ENCODE assay signal across 21 mouse cellular contexts in genomic region chr19:6629911-6630612, GRCm38 (mm10).
DNase-seq lines count a peak whose midpoint lies in the region; ATAC-seq and TF ChIP-seq lines count a peak whose summit lies in the region.
"Had no signal": no experiment of that assay in that cellular context is flagged by ENCODE, and none has a peak within 500 bp of the region (broad histone marks: within the 10 kb centered on the region; RNA-seq: fewer than 3 reads in every experiment).

No protein-coding gene starts in this region.

- no peak overlapping the region for H3K9ac ChIP-seq in kidney, embryonic 16.5 days (replicated peaks; ENCODE audit: low read length)
- no peak overlapping the region for H3K9ac ChIP-seq in kidney, postnatal 0 days (ENCODE audit: low read depth, low read length)
- no peak overlapping the region for H3K9ac ChIP-seq in midbrain, embryonic 14.5 days (replicated peaks; ENCODE audit: low read length)
- H3K9ac ChIP-seq: embryonic facial prominence, embryonic 12.5 days; forebrain, embryonic 12.5 days; heart, embryonic 15.5 days; hindbrain, embryonic 14.5 days; limb, embryonic 12.5 days; liver, postnatal 0 days had no signal

- 87% methylated on average over 9 of the region's 9 CpGs for WGBS in kidney, embryonic 16.5 days
- 85% methylated on average over 9 of the region's 9 CpGs for WGBS in kidney, postnatal 0 days
- 52% methylated on average over 9 of the region's 9 CpGs for WGBS in large intestine, adult 2 months
- WGBS in midbrain, embryonic 14.5 days: 86% methylated on average over 9 of the region's 9 CpGs

- H3K9me3 ChIP-seq in kidney, embryonic 16.5 days (ENCODE audit: low read length): no peaks in the 10 kb centered on the region
- H3K9me3 ChIP-seq in kidney, postnatal 0 days (replicated peaks; ENCODE audit: low read length): no peaks in the 10 kb centered on the region
- no peaks in the 10 kb centered on the region for H3K9me3 ChIP-seq in midbrain, embryonic 14.5 days (ENCODE audit: control insufficient read depth, low read length)
- H3K9me3 ChIP-seq: embryonic facial prominence, embryonic 12.5 days; forebrain, embryonic 12.5 days; heart, embryonic 15.5 days; limb, embryonic 12.5 days had no signal

- H3K4me1 ChIP-seq in kidney, embryonic 16.5 days (ENCODE audit: insufficient read depth, low read length): 0 out of 2 replicates have a peak, but pooled peaks cover 5% of the 10 kb centered on the region
- H3K4me1 ChIP-seq in kidney, postnatal 0 days (replicated peaks; ENCODE audit: insufficient read depth, low read length): no peaks in the 10 kb centered on the region
- no peaks in the 10 kb centered on the region for H3K4me1 ChIP-seq in midbrain, embryonic 14.5 days (ENCODE audit: control insufficient read depth, insufficient read depth, low read length)
- H3K4me1 ChIP-seq: embryonic facial prominence, embryonic 12.5 days; heart, embryonic 15.5 days had no signal

- no peaks in the 10 kb centered on the region for H3K36me3 ChIP-seq in kidney, embryonic 16.5 days (ENCODE audit: insufficient read depth, low read length)
- no peaks in the 10 kb centered on the region for H3K36me3 ChIP-seq in kidney, postnatal 0 days (ENCODE audit: insufficient read depth, low read length)
- no peaks in the 10 kb centered on the region for H3K36me3 ChIP-seq in midbrain, embryonic 14.5 days (ENCODE audit: control insufficient read depth, insufficient read depth, low read length)
- H3K36me3 ChIP-seq: embryonic facial prominence, embryonic 12.5 days; forebrain, embryonic 12.5 days; heart, embryonic 15.5 days; limb, embryonic 12.5 days had no signal

- no peak for ATAC-seq in kidney, embryonic 16.5 days (ENCODE audit: low FRiP score, low TSS enrichment)
- peak; percentile 79 for ATAC-seq in kidney, postnatal 0 days (replicated peaks; ENCODE audit: low FRiP score, low read depth)
- no peak for ATAC-seq in midbrain, embryonic 14.5 days (ENCODE audit: low FRiP score, low TSS enrichment)
- ATAC-seq: inflammation-experienced regulatory T-cells, adult 6 months; liver, postnatal 0 days; lung, postnatal 0 days had no signal

- no peak overlapping the region for H3K4me3 ChIP-seq in kidney, embryonic 16.5 days (ENCODE audit: low read length)
- H3K4me3 ChIP-seq in kidney, postnatal 0 days (replicated peaks; ENCODE audit: low read depth, low read length): no peak overlapping the region
- H3K4me3 ChIP-seq in midbrain, embryonic 14.5 days (replicated peaks; ENCODE audit: low read depth, low read length): no peak overlapping the region
- H3K4me3 ChIP-seq: embryonic facial prominence, embryonic 12.5 days; forebrain, embryonic 12.5 days; heart, embryonic 15.5 days; limb, embryonic 12.5 days had no signal

- no peak for TF ChIP-seq CTCF in kidney, postnatal 0 days (IDR thresholded peaks at IDR 0.05; ENCODE audit: low read depth)

- no peaks in the 10 kb centered on the region for H3K27me3 ChIP-seq in kidney, embryonic 16.5 days (ENCODE audit: insufficient read depth, low read length)
- no peaks in the 10 kb centered on the region for H3K27me3 ChIP-seq in kidney, postnatal 0 days (ENCODE audit: insufficient read depth, low read length)
- no peaks in the 10 kb centered on the region for H3K27me3 ChIP-seq in midbrain, embryonic 14.5 days (ENCODE audit: control insufficient read depth, insufficient read depth, low read length)
- H3K27me3 ChIP-seq: embryonic facial prominence, embryonic 12.5 days had no signal

- H3K27ac ChIP-seq in kidney, embryonic 16.5 days (ENCODE audit: low read length): no peak overlapping the region
- no peak overlapping the region for H3K27ac ChIP-seq in kidney, postnatal 0 days
- H3K27ac ChIP-seq in midbrain, embryonic 14.5 days (replicated peaks; ENCODE audit: low read depth, low read length): no peak overlapping the region
- H3K27ac ChIP-seq: embryonic facial prominence, embryonic 12.5 days; forebrain, embryonic 12.5 days; heart, embryonic 15.5 days; hindbrain, embryonic 14.5 days; limb, embryonic 12.5 days had no signal

- H3K4me2 ChIP-seq in kidney, embryonic 16.5 days (replicated peaks; ENCODE audit: low read depth, low read length): no peak overlapping the region
- H3K4me2 ChIP-seq in kidney, postnatal 0 days (ENCODE audit: low read length): no peak overlapping the region
- no peak overlapping the region for H3K4me2 ChIP-seq in midbrain, embryonic 14.5 days (ENCODE audit: low read length)
- H3K4me2 ChIP-seq: embryonic facial prominence, embryonic 12.5 days; forebrain, embryonic 12.5 days; heart, embryonic 15.5 days; hindbrain, embryonic 14.5 days; limb, embryonic 12.5 days; liver, embryonic 11.5 days; midbrain, embryonic 11.5 days had no signal

- peak; percentile 68 for DNase-seq in kidney, adult 18-20 months
- no peak for DNase-seq in kidney, postnatal 0 days (ENCODE audit: low spot score)
- DNase-seq in large intestine, adult 2 months (ENCODE audit: low read depth, low spot score): peak; percentile 36
- DNase-seq in adrenal gland, postnatal 25 days: no peak
- no peak for DNase-seq in midbrain, embryonic 14.5 days
- DNase-seq in spleen, postnatal 14 days (ENCODE audit: low spot score in 2 of 2): no peak
- DNase-seq: cerebellum, adult 18-20 months; cerebellum, postnatal 14 days; heart, postnatal 4 days; liver, postnatal 0 days; thymus, postnatal 25 days had no signal

Comparison
In these comparisons a context has a peak if more than half of its experiments do, and no peak if none do; other contexts are left out.
1. DNase-seq: peak in kidney, adult 18-20 months (single experiment) and large intestine, adult 2 months (single experiment); none in kidney, postnatal 0 days (single experiment), adrenal gland, postnatal 25 days (single experiment), midbrain, embryonic 14.5 days (single experiment) and spleen, postnatal 14 days (0 of 2).